Mouse (Mus musculus): Measurements from ENCODE around the gene Dop1b. TPM values are rescaled to one million over a fixed set of nuclear protein-coding genes. Genes with fewer than 3 reads are reported as not detected.

Dop1b gene
- polyA plus RNA-seq, 2 experiments = 11.6 to 11.8 TPM

DNA sequence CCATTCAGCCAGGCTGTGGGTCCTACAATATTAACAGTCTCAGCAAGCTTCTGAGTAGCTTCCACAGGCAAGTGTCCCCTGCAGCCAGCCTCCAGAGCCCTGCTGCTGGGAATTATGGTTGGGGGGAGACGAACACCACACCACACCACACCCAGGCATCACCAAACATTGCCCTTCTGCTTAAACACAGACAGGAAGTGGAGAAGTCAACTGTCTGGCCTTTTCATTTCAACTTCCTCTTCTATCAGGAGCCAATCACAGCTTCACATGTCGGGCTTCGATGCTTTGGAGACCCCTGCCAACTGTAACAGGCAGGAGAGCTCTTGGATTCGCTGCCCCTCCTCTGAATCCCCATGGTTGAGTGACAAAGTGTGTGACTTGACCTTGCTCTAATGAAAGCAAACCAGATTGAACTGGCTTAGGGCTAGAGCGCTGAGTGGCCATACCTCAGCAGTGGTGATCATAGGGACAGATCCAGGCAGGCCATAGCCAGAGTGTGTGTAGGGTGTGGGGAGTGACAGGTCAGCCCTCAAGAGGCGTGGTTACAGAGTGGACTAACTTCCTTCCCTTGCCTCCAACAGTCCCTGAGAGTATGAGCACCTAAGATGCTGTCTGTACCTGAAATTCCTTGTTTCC, 20.4 kb upstream of the Dop1b start:
- Histone ChIP-seq H3K36me3 (replicated peaks; ENCODE audit: control insufficient read depth, insufficient read depth, low read depth) (no peaks in the 10 kb centered on the region), H3K4me2 (ENCODE audit: low read depth) (no peak overlapping the region), H3K27ac (no peak overlapping the region), H3K4me3 (ENCODE audit: insufficient read depth in 1 of 2, low read depth in 2 of 2, low read length in 2 of 2) (no peak overlapping the region), H3K27me3 (ENCODE audit: control insufficient read depth, insufficient read depth, low read length) (no peaks in the 10 kb centered on the region), H3K4me1 (replicated peaks; ENCODE audit: control insufficient read depth in 2 of 2, insufficient read depth in 2 of 2, low read length in 1 of 2) (no peaks in the 10 kb centered on the region), H3K9ac (replicated peaks) (no peak overlapping the region), H3K9me3 (ENCODE audit: control insufficient read depth, low read length) (no peaks in the 10 kb centered on the region)
- ATAC-seq (ENCODE audit: insufficient read depth) (no peak), DNase-seq (ENCODE audit: low read depth in 3 of 3, low spot score in 3 of 3) (no peak)
- WGBS (ENCODE audit: insufficient replicate concordance) = 31% methylated on average over 6 of the region's 6 CpGs
- TF ChIP-seq EP300 (IDR thresholded peaks at IDR 0.05; ENCODE audit: low read depth) = no peak
- TF ChIP-seq CTCF (IDR thresholded peaks at IDR 0.05; ENCODE audit: low read depth) = no peak

GRCm38 (mm10) chr16:93692744-93693143, 19.0 kb upstream of the Dop1b start:
- Histone ChIP-seq H3K4me1 (replicated peaks; ENCODE audit: control insufficient read depth in 2 of 2, insufficient read depth in 2 of 2, low read length in 1 of 2) (no peaks in the 10 kb centered on the region), H3K4me3 (ENCODE audit: insufficient read depth in 1 of 2, low read depth in 2 of 2, low read length in 2 of 2) (no peak overlapping the region), H3K36me3 (replicated peaks; ENCODE audit: control insufficient read depth, insufficient read depth, low read depth) (no peaks in the 10 kb centered on the region), H3K27ac (no peak overlapping the region), H3K27me3 (ENCODE audit: control insufficient read depth, insufficient read depth, low read length) (no peaks in the 10 kb centered on the region), H3K9ac (replicated peaks) (no peak overlapping the region), H3K4me2 (ENCODE audit: low read depth) (no peak overlapping the region), H3K9me3 (ENCODE audit: control insufficient read depth, low read length) (no peaks in the 10 kb centered on the region)
- TF ChIP-seq EP300 (IDR thresholded peaks at IDR 0.05; ENCODE audit: low read depth) (no peak), CTCF (IDR thresholded peaks at IDR 0.05; ENCODE audit: low read depth) (no peak)
- no peak for ATAC-seq (ENCODE audit: insufficient read depth)
- no peak for DNase-seq (ENCODE audit: low read depth in 3 of 3, low spot score in 3 of 3)
- WGBS (ENCODE audit: insufficient replicate concordance) = 67% methylated on average over 2 of the region's 2 CpGs

GRCm38 (mm10) chr16:93707116-93707515, 4.6 kb upstream of the Dop1b start:
- H3K27ac ChIP-seq = no peak overlapping the region
- ATAC-seq (ENCODE audit: insufficient read depth) (no peak), DNase-seq (ENCODE audit: low read depth in 3 of 3, low spot score in 3 of 3) (no peak)
- H3K4me3 ChIP-seq (ENCODE audit: insufficient read depth in 1 of 2, low read depth in 2 of 2, low read length in 2 of 2) = no peak overlapping the region
- no peak overlapping the region for H3K4me2 ChIP-seq (ENCODE audit: low read depth)
- no peaks in the 10 kb centered on the region for H3K27me3 ChIP-seq (ENCODE audit: control insufficient read depth, insufficient read depth, low read length)
- TF ChIP-seq EP300 (IDR thresholded peaks at IDR 0.05; ENCODE audit: low read depth) (no peak), CTCF (IDR thresholded peaks at IDR 0.05; ENCODE audit: low read depth) (no peak)
- no peaks in the 10 kb centered on the region for H3K36me3 ChIP-seq (replicated peaks; ENCODE audit: control insufficient read depth, insufficient read depth, low read depth)
- H3K9ac ChIP-seq (replicated peaks) = no peak overlapping the region
- no peaks in the 10 kb centered on the region for H3K9me3 ChIP-seq (ENCODE audit: control insufficient read depth, low read length)
- peaks cover 0 to 3% of the 10 kb centered on the region in 2 experiments; a peak in 1 of 4 replicates for H3K4me1 ChIP-seq (replicated peaks; ENCODE audit: control insufficient read depth in 2 of 2, insufficient read depth in 2 of 2, low read length in 1 of 2)
- 76% methylated on average over 7 of the region's 7 CpGs for WGBS (ENCODE audit: insufficient replicate concordance)

DNA sequence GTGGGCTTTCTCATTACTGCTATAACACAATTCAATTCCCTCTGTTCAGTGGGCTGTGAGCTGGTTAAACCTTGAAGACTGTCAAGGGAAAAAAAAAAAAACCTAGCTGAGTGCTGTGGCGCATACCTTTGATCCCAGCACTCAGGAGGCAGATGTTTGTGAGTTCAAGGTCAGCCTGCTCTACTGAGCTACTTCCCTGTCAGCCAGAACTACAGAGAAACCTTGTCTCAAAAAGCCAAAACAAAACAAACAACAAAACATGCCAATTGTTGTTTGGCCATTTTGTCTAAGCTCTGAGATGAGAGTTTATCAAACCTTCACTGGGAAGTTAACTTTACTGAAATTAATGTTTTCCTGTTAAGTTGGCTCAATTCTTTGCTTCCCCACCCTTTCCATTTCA, 2.5 kb upstream of the Dop1b start:
- no peaks in the 10 kb centered on the region for H3K9me3 ChIP-seq (ENCODE audit: control insufficient read depth, low read length)
- no peak for TF ChIP-seq CTCF (IDR thresholded peaks at IDR 0.05; ENCODE audit: low read depth)
- TF ChIP-seq EP300 (IDR thresholded peaks at IDR 0.05; ENCODE audit: low read depth) = no peak
- no peak for ATAC-seq (ENCODE audit: insufficient read depth)

DNA sequence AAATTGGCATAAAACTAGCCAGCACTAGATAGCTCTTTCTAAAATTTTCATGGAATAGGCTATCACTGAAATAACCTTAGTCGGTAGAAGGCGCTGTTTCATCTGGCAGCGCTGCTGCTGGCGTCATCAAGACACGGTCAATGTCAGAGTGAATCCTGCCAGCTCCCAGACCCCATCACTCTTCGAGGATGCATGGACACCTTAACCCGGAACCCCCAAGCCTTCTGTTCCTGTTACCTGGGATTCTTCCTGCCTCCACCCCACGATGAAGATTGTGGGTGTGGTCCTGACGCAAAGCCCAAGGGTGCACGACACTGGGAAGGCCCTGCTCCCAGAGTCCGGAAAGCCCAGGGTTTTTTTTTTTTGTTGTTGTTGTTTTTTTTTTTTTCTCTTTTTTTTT, 780 bp upstream of the Dop1b start:
- peak overlapping the region; percentile 71 for H3K4me2 ChIP-seq (ENCODE audit: low read depth)
- no peaks in the 10 kb centered on the region for H3K36me3 ChIP-seq (replicated peaks; ENCODE audit: control insufficient read depth, insufficient read depth, low read depth)
- no peaks in the 10 kb centered on the region for H3K27me3 ChIP-seq (ENCODE audit: control insufficient read depth, insufficient read depth, low read length)
- peaks cover 14 to 27% of the 10 kb centered on the region in 2 experiments for H3K4me1 ChIP-seq (replicated peaks; ENCODE audit: control insufficient read depth in 2 of 2, insufficient read depth in 2 of 2, low read length in 1 of 2)
- ATAC-seq (ENCODE audit: insufficient read depth) (peak; percentile 22), DNase-seq (ENCODE audit: low read depth in 3 of 3, low spot score in 3 of 3) (peak; percentile 65 to 80 (median 72))
- WGBS (ENCODE audit: insufficient replicate concordance) = under 1% methylated on average over 11 of the region's 11 CpGs
- H3K4me3 ChIP-seq (ENCODE audit: insufficient read depth in 1 of 2, low read depth in 2 of 2, low read length in 2 of 2) = peak overlapping the region; percentile 60 to 86
- peak overlapping the region; percentile 84 for H3K27ac ChIP-seq
- TF ChIP-seq CTCF (IDR thresholded peaks at IDR 0.05; ENCODE audit: low read depth) (peak; percentile 91), EP300 (IDR thresholded peaks at IDR 0.05; ENCODE audit: low read depth) (no peak; the same call in 1 of the 2 replicates)
- no peaks in the 10 kb centered on the region for H3K9me3 ChIP-seq (ENCODE audit: control insufficient read depth, low read length)
- H3K9ac ChIP-seq (replicated peaks) = peak overlapping the region; percentile 48; the same call in 1 of the 2 replicates

More for the DNA sequence above, 2.5 kb upstream of the Dop1b start:
- no peak overlapping the region for H3K4me3 ChIP-seq (ENCODE audit: insufficient read depth in 1 of 2, low read depth in 2 of 2, low read length in 2 of 2)
- H3K4me1 ChIP-seq (replicated peaks; ENCODE audit: control insufficient read depth in 2 of 2, insufficient read depth in 2 of 2, low read length in 1 of 2) = peaks cover 9 to 18% of the 10 kb centered on the region in 2 experiments
- WGBS (ENCODE audit: insufficient replicate concordance) = 82% methylated on average over 1 of the region's 1 CpGs
- H3K4me2 ChIP-seq (ENCODE audit: low read depth) = no peak overlapping the region
- no peak overlapping the region for H3K9ac ChIP-seq (replicated peaks)
- no peaks in the 10 kb centered on the region for H3K36me3 ChIP-seq (replicated peaks; ENCODE audit: control insufficient read depth, insufficient read depth, low read depth)
- no peaks in the 10 kb centered on the region for H3K27me3 ChIP-seq (ENCODE audit: control insufficient read depth, insufficient read depth, low read length)
- no peak for DNase-seq (ENCODE audit: low read depth in 3 of 3, low spot score in 3 of 3)
- no peak overlapping the region for H3K27ac ChIP-seq

Data from liver, embryonic 14.5 days (tissue).